Mouse (Mus musculus): ENCODE measurements around the gene Pdcd1lg2.

Gene Pdcd1lg2

GRCm38 (mm10) chr19:29494454-29494853 lies 83.7 kb downstream of the Pdcd1lg2 start:
- no peak for DNase-seq (ENCODE audit: low read depth in 1 of 2, low spot score in 2 of 2)

DNA sequence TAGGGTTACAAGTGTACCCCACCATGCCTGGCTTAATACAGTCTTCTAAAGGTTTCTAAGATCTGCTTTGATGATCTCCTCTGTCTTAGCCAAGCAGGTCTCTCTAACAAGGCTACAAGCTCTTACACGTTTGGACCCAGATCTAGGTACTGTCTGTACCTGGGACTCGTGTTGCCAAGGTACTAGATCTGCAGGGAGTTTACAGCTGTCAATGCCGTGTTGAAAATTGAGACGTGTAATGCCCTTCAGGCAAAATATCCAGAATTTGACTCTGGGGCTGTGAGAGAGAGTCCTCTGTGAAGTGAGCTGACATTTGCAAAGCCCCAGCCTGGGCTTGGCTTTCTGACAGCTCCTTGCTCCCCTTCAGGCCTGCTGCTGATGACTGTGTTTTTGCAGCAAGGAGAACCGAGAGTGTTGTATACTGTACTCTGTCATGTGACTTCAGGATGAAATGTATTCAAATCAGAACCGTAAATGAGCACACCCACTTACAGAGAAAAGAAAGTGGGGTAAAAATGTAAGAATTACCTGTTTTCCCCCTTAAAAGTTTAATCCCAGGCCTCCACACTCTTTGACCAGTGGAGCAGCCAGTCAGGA lies 85.4 kb downstream of the Pdcd1lg2 start:
- DNase-seq (ENCODE audit: low read depth in 1 of 2, low spot score in 2 of 2) = no peak

DNA sequence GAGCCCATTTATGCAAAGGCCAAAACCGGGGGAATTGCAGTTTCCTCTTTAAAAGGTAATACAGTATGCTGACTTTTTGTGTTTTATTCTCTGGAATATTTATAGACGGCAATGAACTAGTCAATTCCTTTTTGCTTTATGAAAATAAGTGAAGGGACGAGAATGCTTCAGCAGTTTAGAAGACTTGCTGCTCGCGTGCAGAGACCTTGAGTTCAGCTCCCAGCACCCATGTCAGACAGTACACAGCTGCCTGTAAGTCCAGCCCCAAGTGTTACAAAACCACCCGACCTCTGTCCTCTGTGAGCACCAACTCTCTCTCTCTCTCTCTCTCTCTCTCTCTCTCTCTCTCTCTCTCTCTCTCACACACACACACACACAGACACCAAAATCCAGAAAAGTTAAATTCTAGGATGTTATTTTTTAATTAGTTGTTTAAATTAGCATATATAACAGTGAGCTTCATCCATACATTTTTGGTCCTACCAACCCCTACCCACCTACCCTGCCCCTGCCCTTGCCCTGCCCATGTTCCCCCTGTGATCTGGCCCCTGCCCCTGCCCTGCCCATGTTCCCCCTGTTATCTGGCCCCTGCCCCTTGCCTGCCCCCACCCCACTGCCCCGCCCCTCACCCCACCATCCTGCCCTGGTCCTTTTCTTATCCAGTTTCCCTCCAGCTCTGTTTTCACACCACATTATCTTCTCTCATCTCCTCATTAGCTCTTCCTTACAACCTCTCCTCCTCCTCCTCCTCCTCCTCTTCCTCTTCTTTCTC lies 86.3 kb downstream of the Pdcd1lg2 start:
- no peak for DNase-seq (ENCODE audit: low read depth in 1 of 2, low spot score in 2 of 2)

- DNase-seq (ENCODE audit: low read depth in 1 of 2, low spot score in 2 of 2) = no peak
These were observed 87.2 kb downstream of the Pdcd1lg2 start for GRCm38 (mm10) chr19:29497874-29498273.

DNA sequence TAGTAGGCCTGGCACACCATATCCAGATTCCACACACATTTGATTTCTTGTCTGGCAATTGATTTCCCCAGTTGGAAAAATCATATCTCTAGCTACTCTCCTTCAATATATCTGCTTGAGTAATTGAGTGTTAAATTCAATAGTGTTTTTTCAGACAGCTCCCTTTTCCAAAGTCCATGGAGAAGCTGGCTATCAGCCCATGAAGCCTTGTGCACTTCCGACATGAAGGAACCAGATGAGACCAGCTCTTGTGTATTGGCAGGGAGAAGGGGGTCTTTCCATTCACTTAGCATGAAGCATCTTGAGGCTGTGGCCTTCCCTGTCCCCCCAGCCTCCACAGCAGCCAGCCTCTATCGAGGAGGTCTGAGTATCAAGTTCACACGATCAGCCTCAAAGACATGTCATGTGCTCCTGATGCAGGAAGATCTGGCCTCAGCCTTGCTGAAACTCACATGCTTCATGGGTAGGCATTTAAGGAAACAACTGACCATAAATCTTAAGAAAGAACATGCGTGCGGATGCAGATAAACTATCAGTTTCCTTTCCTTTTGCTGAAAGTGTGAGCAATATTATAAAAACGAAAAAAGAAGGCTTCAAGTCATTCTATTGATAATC lies 88.2 kb downstream of the Pdcd1lg2 start:
- DNase-seq (ENCODE audit: low read depth in 1 of 2, low spot score in 2 of 2) = no peak

- no peak for DNase-seq (ENCODE audit: low read depth in 1 of 2, low spot score in 2 of 2)
These were observed 89.6 kb downstream of the Pdcd1lg2 start for GRCm38 (mm10) chr19:29500333-29500732.

DNA sequence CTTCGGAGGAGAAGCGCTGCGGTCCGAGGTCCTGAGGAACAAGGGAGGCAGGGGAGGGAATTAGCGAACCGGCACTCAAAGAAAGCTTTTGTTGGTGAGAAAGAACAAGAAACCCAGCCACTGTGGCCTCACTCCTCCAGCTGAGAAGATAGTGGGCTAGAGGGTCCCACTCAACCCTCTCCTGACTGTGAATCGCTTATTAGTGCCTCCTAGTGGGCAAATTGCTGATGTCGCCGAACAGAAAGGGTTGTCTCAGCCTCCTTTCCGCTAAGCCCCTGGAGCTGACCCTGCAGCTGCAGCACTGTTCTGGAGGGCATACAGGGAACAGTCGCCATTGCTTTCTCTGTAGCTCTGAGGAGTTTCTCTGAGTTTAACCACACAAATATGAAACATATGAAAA lies 90.4 kb downstream of the Pdcd1lg2 start:
- no peak for DNase-seq (ENCODE audit: low read depth in 1 of 2, low spot score in 2 of 2)

- DNase-seq (ENCODE audit: low read depth in 1 of 2, low spot score in 2 of 2) = peak; percentile 36 to 73
These were observed 90.8 kb downstream of the Pdcd1lg2 start for GRCm38 (mm10) chr19:29501507-29501906.

GRCm38 (mm10) chr19:29504131-29504530 lies 93.4 kb downstream of the Pdcd1lg2 start:
- no peak for DNase-seq (ENCODE audit: low read depth in 1 of 2, low spot score in 2 of 2)

DNA sequence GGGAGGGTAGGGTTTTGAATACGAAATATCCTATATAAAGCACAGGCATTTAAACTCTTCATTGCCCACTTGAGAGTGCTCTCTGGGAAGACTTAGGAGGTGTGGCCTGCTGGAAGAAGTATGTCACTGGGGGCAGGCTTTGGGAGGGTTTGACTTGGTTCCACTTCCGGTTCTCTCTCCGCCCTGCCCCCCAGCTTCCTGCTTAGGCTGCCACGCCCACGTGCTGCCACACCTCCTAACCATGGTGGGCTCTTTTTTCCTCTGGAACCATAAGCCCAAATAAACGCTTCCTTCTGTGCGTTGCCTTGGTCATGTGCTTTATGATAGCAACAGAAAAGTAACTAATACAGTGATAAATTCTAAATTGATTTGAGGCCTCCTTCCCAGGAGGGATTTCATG lies 94.9 kb downstream of the Pdcd1lg2 start:
- DNase-seq (ENCODE audit: low read depth in 1 of 2, low spot score in 2 of 2) = no peak

GRCm38 (mm10) chr19:29508208-29508607 lies 97.5 kb downstream of the Pdcd1lg2 start:
- no peak for DNase-seq (ENCODE audit: low read depth in 1 of 2, low spot score in 2 of 2)

DNA sequence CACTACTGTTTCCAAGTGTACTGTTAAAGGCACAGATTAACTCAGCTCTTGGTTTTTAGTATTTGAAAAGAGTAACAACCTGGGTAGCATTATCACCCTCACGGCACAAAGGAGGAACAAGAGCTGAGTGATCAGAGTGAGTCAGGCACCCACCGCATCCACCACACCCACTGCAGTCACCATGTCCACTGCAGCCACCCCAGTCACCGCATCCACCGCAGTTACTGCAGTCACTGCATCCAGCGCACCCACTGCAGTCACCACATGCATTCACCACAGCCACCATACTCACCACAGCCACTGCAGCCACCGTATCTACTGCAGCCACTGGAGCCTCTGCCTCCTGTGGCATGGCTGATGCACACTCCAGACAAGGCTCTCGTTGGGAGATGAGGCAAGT lies 99.1 kb downstream of the Pdcd1lg2 start:
- DNase-seq (ENCODE audit: low read depth in 1 of 2, low spot score in 2 of 2) = no peak

GRCm38 (mm10) chr19:29511826-29512225 lies 101.1 kb downstream of the Pdcd1lg2 start:
- no peak for DNase-seq (ENCODE audit: low read depth in 1 of 2, low spot score in 2 of 2)

GRCm38 (mm10) chr19:29513111-29513766 lies 102.5 kb downstream of the Pdcd1lg2 start:
- DNase-seq (ENCODE audit: low read depth in 1 of 2, low spot score in 2 of 2) = no peak

DNA sequence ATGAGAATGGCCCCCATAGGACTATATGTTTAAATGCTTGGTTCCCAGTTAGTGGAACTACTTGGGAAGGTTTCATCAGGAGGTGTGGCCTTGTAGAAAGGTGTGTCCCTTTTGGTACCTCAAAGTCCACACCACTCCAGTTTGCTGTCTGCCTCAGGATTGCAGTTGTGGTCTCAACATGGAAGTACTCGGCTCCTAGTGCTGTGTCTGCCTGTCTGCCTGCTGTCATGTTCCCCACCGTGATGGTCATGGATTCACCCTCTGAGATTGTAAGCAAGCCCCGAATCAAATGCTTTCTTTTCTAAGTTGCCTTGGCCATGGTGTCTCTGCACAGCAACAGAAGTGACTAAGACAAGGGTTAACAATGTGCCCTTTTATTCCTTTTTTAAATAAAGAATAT lies 103.4 kb downstream of the Pdcd1lg2 start:
- no peak for DNase-seq (ENCODE audit: low read depth in 1 of 2, low spot score in 2 of 2)

DNA sequence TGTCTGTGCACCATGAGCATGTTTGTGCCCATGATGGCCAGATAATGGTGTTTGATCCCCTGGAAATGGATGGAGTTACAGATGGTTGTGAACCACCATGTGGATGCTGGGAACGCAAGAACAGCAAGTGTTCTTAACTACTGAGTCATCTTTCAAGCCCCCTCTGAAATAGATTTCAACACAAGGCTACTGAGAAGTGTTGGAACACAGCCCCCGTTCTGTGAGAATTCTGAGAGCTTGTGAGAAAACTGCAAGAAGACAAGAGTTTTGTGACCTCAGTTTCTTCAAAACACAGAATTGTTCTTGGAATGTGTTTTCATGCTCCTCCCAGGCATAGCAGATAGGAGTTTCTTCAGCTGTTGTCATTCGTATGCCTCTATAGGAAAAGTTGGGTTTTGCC lies 104.7 kb downstream of the Pdcd1lg2 start:
- DNase-seq (ENCODE audit: low read depth in 1 of 2, low spot score in 2 of 2) = no peak

- no peak for DNase-seq (ENCODE audit: low read depth in 1 of 2, low spot score in 2 of 2)
These were observed 105.3 kb downstream of the Pdcd1lg2 start for GRCm38 (mm10) chr19:29515991-29516390.

- DNase-seq (ENCODE audit: low read depth in 1 of 2, low spot score in 2 of 2) = no peak
These were observed 107.7 kb downstream of the Pdcd1lg2 start for GRCm38 (mm10) chr19:29518409-29518808.

- DNase-seq (ENCODE audit: low read depth in 1 of 2, low spot score in 2 of 2) = no peak
These were observed 108.2 kb downstream of the Pdcd1lg2 start for GRCm38 (mm10) chr19:29518922-29519321.
